Mouse (Mus musculus) thymus, postnatal 25 days (tissue): ENCODE measurements at regions not wholly inside any gene's neighbourhood (a gene's known extent, or its start where the extent isn't known, plus 50 kb on each side); places are given as distances from the start of the nearest gene placed in this dataset.

Experiments used
- DNase-seq: peaks from one replicate; pipeline ENCODE4 v3.0.0; 2022

DNA sequence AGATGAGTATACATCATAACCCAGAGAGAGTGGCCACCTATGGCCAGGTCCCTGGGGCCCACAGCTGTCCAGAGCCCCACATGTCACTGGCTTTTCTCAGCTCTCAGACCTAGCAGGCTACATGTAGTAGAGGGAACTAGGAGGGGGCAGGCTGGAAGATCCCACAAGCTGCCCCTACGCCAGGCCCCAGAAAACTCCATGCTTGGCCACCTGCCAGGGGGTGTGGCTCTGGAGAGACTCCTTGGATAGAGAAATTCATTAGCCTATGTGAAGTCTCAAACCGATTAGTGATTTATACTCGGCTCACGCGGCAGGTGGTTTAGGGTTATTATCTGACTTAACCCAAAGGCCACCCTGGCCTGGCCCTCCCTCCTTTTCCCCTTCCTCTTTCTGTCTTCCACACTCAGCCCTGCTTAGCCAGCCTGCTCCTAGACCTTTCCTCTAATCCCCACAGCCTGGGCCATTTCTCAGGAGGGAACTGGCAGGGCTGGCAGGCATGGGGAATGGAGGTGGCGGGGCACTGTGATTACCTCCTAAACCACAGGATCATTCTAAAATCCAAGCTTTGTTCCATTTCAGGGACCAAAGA, 77.7 kb downstream of the Efnb1 start:
- DNase-seq, result no peak

- DNase-seq, result no peak
These were observed 68.1 kb downstream of the Efnb1 start for GRCm38 (mm10) chrX:99204077-99204476.

- no peak for DNase-seq
These were observed 65.2 kb downstream of the Efnb1 start for GRCm38 (mm10) chrX:99201081-99201480.

DNA sequence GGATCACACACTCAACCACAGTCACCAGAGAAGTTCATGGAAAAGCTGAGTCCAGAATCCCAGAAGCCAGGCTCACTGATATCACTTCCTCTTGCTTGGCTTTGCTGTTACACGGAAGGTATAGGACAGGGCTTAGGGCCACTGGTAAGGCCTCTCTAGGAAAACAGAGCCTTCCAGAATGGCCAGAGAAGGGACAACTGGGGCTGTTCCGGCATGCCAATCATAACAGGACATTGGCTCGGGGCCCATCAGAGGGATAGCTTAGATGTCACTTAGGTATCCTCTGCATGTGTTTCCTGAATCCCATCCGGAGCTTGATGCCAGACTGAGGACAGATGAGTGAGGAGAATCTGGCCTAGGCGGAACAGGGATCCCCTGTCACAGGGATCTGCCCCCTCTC, 63.7 kb downstream of the Efnb1 start:
- DNase-seq, result no peak

- peak; percentile 2 for DNase-seq
These were observed 63.2 kb downstream of the Efnb1 start for GRCm38 (mm10) chrX:99198961-99199631.
